Mouse (Mus musculus) gastrocnemius, postnatal 36 days (tissue): ENCODE measurements around the gene Pld6. TPM values are rescaled to one million over a fixed set of nuclear protein-coding genes. Genes with fewer than 3 reads are reported as not detected.

Experiments
- DNase-seq, 2 experiments: peaks; one replicate each; pipeline ENCODE4 v3.0.0; 2022
- intact Hi-C: fragments of 180-260 bp; cut with DNase I; formaldehyde crosslinking; loops from one replicate; pipeline ENCODE4 v1.15.1; 2025
- long read RNA-seq, 2 experiments: library from polyadenylated mRNA; stranded (forward); transcript quantifications; one replicate each; pipeline ENCODE4 v2.0.0; 2021
- total RNA-seq, 2 experiments: library from RNA; stranded (reverse); gene quantifications; 2 replicates each; pipeline ENCODE4 v1.2.3; 2021

Gene Pld6
- not detected for total RNA-seq
- long read RNA-seq, experiment 1, result 0 reads
- long read RNA-seq, experiment 2, result 0 reads

DNA sequence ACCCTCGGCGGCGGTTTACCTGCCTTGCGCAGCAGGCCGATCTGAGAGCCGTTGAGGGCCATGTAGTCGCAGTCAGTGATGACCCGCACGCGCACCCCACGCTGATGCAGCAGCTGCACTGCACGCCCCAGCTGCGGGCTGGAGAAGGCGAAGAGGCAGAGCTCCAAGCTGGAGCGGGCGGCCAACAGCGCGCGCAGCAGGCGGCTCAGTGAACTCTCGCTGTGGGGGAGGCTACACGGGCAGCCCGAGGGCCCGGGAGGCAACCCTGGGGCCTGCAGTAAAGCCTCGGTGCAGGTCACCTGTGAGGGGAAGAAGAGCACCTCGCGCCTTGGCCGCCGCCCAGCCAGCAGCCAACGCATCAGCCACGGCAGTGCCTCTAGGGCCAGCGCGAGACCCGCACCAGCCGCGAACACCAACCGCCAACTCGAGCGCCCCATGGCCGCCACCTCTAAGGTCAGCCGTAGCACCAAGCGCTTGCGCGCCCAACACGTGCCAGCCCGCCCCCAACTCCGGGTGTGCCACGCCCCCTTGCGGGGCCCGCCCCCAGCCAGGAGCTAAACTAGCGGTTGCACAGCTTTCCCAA lies at the start of gene Pld6:
Pld6 (minus strand) TSS at position 447 of the 583 bp plus-strand sequence.
- no peak for DNase-seq

DNA sequence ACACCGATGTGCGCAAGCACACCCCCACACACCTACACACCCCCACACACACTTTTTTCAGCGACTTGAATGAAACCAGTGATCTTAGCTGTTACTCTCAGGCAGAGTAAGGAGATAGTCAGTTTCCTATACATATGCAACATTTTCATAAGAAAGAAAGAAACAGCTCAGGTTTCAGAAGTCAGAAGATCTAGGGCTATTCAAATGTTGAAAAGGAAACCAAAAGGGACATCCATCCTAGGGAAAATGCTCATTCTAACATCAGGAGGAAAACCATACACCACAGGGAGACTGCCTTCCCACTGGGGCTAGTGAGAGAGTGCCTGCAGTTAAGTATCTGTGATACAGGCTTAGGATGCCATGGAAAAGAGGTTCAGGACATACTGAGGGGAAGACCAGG lies 34.2 kb upstream of the Pld6 start:
- intact Hi-C loops, result no loop called here
- no peak for DNase-seq

More for the DNA sequence above, at the start of gene Pld6:
- intact Hi-C loops, result no loop called here

DNA sequence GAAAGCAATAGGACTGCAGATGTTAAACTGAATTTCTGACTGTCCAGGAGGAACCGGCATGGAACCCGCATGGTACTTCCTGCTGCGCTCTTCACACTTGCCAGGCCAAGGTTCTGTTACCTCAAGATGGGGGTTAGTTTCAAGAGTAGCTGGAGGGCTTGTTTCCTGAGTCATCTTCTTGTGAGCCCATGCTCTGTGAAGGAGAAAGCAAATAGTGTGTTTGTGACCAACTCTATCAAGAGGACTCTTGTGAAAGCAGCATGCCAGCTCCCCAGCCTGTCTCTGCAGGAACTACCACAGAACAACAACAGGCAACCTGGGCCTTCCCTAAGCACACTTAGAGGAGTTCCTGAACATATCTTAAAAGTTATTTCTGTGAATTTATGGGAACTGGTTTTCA lies 30.5 kb upstream of the Pld6 start:
- intact Hi-C loops, result no loop called here
- no peak for DNase-seq

DNA sequence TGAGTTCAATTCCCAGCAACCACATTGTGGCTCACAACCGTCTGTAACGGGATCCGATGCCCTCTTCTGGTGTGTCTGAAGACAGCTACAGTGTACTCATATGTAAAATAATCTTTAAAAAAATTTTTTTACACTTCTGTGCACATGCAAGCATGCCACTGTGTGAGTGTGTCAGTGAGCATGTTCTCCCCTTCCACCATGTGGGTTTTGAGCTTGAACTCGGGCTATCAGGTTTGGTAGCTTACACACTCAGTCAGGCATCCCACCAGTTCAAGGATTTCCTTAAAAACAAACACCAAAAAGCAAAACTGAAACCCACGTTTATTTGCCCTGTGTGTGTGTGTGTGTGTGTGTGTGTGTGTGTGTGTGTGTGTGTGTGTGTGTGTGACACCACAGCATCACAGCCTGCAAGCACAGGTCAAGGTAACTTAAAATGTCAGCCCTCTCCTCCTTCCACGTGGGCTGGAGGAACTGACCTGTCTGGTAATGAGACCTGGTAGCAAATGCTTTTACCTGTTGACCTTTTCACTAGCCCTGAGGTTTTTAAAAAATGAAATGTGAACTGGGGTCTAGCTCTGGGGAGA lies 28.1 kb upstream of the Pld6 start:
- intact Hi-C loops, result no loop called here
- no peak for DNase-seq

DNA sequence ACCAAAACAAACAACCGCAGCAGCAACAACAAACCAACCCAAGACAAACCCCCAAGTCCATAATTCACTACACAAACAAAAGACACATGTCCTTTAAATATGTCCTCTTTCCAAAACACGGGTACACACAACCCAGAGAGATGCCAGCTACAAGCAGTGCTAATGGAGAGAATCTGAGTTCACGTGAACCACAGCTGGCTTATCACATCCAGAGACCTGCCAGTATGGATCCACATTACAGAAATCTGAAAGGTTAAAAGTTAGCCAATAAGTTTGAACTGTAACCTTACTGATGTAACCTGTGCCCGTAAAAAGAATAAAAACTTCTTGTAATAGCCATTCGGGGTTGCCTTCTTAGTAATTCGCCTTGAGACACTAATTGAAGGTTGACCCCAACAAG lies 27.5 kb upstream of the Pld6 start:
- intact Hi-C loops, result no loop called here

DNA sequence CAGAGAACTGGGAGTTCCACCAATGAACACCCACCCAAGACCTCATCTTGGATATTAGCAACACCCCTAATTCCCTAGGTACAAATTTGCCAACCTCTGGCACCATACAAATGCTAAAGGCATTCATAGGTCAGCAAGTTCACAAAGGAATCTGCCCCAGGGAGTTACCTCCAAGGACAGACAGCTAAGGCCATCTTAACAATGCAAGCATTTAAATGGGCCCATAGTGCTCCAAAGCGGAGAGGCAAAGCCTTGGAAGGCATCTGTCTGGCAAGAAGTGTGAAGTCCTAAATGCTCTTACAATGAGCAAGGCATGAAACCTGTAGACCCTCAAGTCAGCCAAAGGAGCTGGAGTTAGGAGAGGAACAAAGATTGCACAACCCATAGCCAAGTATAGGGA lies 26.9 kb upstream of the Pld6 start:
- DNase-seq, result no peak
- intact Hi-C loops, result no loop called here

More for the DNA sequence above, 27.5 kb upstream of the Pld6 start:
- DNase-seq, result no peak

DNA sequence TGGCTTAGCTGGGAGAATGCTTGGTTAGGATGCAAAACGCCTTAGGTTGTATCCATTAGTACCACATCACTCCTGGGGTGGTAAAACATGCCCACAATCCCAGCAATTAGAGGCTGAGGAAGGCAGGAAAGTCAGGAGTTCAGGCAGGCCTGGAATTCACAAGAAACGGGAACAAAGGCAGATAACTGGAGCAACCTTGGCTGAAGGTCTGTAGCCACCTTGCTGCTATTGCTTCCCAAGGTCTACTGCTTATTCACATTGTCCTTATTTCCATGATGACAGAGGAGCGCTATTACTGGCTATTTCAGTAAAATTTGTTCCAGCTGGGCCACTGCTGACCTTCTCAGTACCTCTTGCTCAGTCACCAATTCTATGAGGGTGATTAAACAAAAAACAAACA lies 25.8 kb upstream of the Pld6 start:
- intact Hi-C loops, result no loop called here
- no peak for DNase-seq

DNA sequence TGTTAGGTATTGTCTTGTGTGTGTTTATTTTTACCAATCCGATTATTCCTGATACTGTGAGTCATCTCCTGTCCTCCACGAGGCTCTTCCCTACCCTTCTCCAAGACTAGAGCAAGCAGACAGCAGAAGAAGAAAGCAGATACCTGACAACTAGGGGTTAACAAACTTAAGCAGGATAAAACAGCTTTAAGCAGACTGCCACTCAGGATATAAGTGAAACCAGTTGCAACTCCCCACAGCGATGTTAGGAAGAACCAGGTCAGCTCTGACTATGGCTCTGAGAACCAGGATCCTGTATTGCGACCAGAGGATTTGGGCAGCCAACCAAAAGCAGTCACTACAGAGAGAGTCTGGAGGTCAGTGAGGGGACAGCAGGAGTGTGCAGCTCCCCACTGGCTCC lies 23.8 kb upstream of the Pld6 start:
- no peak for DNase-seq
- intact Hi-C loops, result no loop called here

DNA sequence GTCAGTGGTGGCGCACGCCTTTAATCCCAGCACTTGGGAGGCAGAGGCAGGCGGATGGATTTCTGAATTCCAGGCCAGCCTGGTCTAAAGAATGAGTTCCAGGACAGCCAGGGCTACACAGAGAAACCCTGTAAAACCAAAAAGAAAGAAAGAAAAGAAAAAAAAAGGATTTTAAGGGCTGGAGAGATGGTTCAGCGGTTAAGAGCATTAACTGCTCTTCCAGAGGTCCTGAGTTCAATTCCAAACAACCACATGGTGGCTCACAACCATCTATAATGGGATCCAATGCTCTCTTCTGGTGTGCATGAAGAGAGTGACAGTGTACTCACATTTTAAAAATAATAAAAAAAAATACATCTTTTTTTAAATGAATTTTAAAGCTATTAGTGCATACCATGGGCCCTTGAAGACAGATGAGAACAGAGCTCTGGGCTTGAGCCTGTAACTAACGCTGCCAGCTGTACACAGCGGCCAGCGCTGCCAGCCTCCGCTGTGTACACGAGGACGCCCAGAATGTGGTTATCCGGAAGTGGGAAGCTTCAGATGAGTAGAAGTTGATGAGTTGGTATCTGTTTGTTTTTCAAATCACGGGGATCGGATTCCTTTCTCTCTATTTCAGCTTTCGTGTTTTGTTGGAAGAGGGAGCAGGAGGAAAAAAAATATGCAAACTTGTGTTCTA lies 23.2 kb upstream of the Pld6 start:
- intact Hi-C loops, result no loop called here
- DNase-seq, result no peak

DNA sequence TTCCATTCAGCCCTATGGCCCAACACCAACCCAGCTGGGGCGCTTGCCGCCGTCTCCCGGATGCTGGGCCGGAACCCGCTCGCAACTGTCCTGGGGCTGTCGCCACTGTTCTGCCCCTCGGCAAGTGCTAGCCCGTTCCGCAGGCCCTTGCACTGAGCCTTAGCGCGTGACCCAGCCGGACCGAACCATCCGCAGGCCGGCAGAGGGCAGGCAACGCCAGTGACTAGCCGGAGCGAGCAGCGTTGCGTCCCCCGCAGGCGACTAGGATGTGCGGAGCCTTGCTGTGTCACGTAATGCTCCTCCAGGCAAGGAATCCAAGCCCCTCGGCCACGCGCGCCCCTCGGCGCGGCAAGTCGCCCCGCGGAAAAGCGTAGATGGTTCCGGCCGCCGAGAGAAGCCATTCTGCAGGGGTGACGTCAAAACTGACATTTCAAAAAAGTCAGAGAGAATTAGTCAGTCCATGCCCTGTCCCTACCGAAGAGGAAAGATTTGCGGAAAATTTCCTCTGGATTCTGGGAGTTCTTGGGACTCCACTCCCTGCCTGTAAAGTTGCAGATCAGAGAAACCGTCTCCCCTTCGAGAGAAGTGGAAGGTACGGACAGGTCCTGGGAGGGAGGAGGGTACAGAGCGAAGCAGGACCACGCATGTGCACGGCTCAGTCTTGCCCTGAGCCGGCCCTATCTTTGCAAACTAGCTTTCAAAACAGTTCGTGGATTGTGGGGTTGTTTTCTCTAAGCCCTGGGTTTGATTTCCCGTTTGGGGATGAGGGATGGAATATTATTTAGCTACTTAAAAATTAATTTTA lies 22.4 kb upstream of the Pld6 start, which contains the start of gene Flcn:
Flcn (minus strand) TSS at position 347 of the 805 bp plus-strand sequence.
- intact Hi-C loops, result no loop called here
- peak; percentile 81 to 87 for DNase-seq

DNA sequence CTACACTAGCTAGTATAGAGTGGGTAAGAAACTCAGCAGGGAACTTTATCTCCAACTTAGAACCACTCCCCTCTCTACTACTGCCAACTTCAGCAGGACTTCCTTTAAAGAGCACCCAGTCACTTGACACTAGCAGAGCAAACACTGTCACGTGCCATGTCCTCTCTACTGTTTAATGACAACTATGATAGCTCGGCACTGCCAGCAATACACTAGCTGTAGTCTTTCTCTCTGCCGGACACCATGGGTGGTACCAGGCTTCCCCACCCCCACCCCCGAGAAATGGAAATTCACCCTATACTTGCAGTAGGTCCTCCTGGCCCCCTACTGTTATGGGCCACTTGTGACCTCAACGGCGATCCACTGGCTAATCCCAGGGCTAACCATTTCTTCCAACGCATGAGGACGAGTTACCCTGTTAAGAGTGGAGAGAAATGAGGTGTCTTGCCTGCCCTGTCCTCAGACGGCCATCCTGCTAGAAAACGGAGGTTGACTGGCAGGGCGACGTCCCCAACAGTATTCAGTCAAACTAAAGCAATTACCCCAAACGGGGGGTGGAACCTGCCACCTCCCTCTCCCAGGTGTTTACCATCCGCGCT lies 21.7 kb upstream of the Pld6 start:
- intact Hi-C loops, result no loop called here
- no peak for DNase-seq

DNA sequence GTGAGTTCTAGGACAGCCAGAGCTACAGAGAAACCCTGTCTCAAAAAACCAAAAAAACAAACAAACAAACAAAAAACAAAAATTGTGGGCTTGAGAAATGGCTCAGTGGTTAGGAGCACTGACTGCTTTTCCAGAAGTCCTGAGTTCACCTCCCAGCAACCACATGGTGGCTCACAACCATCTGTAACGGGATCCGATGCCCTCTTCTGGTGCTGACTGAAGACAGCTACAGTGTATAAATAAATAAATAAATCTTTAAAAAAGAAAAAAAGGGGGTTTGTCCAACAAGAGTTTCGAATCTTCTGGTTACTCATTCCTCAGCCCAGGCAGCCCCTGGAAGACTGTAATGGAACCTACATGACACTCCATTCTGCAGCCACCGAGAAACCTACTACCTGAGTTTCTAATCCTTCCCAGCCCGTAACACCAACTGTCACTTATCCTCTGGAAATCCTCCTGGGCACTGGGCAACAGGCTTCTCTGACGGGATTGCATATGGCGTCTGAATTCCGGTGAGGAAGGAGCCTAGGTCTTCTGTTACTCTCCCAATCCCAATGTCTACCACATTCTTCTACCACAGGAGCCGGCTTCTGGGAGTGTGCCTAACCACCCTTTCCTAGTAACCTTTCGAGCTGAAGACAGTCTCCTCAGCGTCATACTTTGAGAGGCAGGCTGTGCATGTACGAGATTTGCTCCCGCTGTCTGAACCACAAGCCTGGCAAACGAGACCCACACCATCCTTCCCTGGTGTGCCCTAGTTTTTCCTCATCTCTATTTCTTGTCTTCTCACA lies 20.9 kb upstream of the Pld6 start:
- DNase-seq, result no peak
- intact Hi-C loops, result no loop called here

DNA sequence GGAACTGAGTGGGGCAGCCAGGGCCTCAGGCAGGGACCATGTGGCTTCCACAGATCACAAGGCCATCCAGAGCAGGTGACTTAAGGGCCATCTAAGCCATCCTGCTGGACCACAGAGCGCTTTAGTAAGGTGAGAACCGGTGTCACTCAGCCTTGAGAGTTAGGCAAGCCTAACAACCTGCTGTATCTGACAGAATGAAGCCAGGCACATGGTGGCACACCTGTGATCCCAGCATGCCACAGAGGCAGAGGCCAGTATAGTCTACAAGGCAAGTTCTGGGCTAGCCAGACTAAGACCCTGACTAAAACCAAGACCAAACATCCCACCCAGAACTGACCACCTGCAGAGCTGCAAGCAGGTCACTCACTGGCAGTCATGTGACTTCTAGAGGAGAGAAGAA lies 18.2 kb upstream of the Pld6 start:
- no peak for DNase-seq
- intact Hi-C loops, result no loop called here

DNA sequence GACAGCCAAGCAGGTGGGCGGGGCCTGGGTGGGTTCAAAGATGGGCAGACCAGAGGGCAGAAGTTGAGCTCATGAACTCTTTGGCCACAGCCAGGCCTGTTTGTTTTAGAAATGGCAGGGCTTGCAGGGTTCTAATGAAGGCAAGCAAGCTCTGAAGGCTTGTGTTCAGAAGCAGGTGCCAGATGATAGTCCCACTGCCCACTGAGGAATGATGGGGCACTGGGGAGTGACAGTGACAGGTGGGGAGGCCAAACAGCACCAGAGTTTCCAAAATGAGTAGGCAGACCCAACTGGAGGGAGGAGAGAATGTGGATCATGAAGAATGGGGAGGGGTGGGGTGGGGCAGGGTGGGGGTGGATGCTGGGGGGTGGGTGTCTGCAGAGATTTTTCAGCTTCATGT lies 17.8 kb upstream of the Pld6 start:
- no peak for DNase-seq
- intact Hi-C loops, result no loop called here

DNA sequence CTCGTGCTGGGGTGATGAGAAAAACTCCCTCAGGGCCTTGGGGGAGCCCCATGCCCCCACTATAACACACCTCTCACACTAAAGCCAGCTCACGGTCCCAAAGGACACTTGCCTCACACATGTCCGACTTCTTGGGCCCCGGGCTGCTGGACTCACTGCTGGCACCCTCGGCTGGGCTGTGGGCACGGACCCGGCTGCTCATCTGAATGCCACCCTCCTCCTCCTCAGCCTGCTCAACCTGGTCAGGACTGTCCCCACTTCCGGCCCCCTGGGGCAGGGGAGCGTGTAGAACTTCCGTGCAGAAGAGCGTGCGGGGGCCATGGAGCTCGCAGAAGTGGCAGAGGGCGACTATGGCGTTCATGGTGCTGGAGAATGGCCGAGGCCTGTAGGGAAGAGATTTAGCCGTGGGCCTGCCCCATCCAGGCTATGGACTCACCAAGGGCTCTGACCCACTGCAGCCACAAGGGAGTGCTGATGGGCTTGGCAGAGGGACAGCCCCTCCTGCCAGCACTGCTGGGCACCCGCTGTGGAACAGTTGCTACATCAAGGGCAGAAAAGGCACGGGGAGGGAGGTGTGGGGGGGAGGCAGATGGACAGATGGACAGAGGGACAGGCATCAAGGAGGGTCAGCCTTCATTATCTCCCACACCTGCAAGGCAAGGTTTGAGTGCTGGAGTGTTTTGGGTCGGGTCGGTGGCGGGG lies 17.1 kb upstream of the Pld6 start:
- intact Hi-C loops, result no loop called here
- DNase-seq, result peak in 1 of 2 experiments; percentile 57

DNA sequence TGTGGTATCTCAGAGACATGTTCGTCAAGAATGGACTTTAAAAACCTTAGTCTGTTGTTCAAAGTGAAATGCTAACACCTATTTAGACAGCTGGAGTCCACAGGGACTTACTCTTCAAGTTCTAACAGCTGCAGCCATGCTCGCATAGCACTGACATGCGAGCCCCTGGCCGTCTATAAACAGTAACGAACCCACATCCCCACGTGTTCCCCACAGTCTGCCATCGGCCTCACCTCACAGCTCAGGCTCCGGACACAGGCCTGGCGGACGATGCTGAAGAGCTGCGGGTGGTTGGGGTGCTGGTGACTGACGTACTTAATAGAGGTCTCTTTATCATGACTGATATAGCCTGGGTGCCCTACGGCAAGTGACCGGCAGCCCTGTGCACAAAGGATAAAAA lies 16.1 kb upstream of the Pld6 start:
- no peak for DNase-seq
- intact Hi-C loops, result no loop called here

DNA sequence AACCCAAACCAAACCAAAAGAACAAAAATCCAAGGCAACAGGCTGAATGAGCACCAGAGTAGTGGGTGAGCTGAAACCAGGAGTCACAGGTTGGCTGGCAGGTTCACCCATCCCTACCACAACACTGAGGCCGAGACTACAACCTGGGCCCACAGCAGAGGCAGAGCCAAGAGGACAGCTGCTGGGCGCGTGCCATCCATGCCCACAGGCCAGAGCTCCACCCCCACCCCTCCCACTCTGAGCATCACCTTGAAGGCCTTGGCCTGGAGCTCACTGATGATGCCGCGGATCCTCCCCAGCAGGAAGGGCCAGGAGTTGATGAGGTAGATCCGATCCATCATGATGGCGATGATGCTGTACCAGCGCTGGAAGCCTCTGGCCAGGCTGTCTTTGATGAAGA lies 14.4 kb upstream of the Pld6 start:
- intact Hi-C loops, result no loop called here
- no peak for DNase-seq

DNA sequence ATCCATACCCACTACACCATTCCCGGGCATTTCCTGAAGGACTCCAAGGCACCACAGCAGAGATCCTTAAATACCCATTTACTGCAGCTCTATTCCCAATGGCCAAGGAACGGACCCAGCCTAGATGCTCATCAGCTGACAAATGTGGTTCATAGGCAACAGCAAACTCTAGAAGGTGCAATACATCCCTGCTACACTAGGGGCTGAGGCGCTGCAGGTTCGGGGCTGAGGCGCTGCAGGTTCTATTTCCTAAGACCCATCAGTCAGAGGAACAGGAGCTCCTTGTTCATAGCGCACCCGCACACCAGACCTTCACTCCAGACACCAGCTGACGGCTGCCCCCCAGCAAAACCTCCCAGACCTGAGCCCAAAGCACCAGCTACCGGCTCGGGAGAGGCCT lies 13.0 kb upstream of the Pld6 start:
- intact Hi-C loops, result no loop called here
- no peak for DNase-seq

DNA sequence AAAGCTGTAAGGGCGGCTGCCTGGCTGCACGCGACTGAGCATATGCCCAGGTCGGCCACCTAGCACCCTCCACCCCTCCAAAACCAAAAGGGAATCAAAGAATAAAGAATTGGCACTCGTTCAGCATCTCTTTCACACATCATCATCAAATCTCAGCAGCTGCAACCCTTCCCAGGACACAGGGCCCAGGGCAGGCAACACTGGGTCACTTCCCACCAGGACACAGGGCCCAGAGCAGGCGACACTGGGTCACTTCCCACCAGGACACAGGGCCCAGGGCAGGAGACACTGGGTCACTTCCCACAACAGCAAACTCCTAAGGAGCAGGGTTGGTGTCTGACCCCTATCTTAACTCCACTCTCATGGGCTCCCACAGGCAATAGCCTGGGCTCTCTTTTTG lies 5.9 kb upstream of the Pld6 start:
- intact Hi-C loops, result no loop called here

DNA sequence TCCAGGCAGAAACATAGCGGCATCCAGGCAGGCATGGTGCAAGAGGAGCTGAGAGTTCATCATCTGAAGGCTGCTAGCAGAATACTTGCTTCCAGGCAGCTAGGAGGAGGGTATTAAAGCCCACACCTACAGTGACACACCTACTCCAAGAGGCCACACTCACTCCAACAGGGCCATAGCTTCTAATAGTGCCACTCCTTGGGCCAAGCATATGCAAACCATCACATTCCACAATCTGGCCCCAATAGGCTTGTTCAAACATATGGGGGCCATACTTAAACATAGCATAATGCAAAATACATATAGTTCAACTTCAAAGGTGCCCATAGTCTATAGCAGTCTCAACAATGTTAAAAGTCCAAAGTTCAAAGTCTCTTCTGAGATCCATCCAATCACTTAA lies 1.9 kb upstream of the Pld6 start:
- intact Hi-C loops, result no loop called here
- no peak for DNase-seq

More for the DNA sequence above, 5.9 kb upstream of the Pld6 start:
- DNase-seq, result no peak
